Mouse (Mus musculus) MEL (cell line): ENCODE results near the gene Ifitm3. TPM values are rescaled to one million over a fixed set of nuclear protein-coding genes. Genes with fewer than 3 reads are reported as not detected.

Source experiments
- DNase-seq: peaks from one replicate; pipeline ENCODE4 v3.0.0; 2011; ENCODE audit warnings: low read depth, low spot score
- H3K27ac ChIP-seq: 2 replicates; pipeline ENCODE4 v1.5.1; 2012; ENCODE audit warnings: low read depth, mild to moderate bottlenecking, control low read depth, low read length, moderate library complexity; ENCODE audit not compliant: control insufficient read depth
- H3K27me3 ChIP-seq, 2 experiments: fragments of 150-350 bp in 1 of 2; sonication (generic) in 1 of 2; 2 replicates each; pipeline ENCODE4 v1.6.1; 2012; ENCODE audit warnings: low read length in 2 of 2, mild to moderate bottlenecking in 2 of 2, improper control_type of control experiment in 1 of 2, moderate library complexity in 1 of 2; ENCODE audit not compliant: insufficient read depth in 2 of 2, control insufficient read depth in 1 of 2
- H3K36me3 ChIP-seq, 2 experiments: 2 replicates each; pipeline ENCODE4 v1.6.1; 2012 to 2014; ENCODE audit warnings: low read length in 2 of 2, improper control_type of control experiment in 1 of 2, inconsistent platforms in 1 of 2, mild to moderate bottlenecking in 1 of 2; ENCODE audit not compliant: insufficient read depth in 2 of 2, control insufficient read depth in 1 of 2
- H3K4me1 ChIP-seq, 2 experiments: fragments of 150-350 bp in 1 of 2; sonication (generic) in 1 of 2; 2 replicates each; pipeline ENCODE4 v1.6.1; 2012; ENCODE audit warnings: low read length in 2 of 2, improper control_type of control experiment in 1 of 2, mild to moderate bottlenecking in 1 of 2; ENCODE audit not compliant: insufficient read depth in 2 of 2, control insufficient read depth in 1 of 2
- H3K4me3 ChIP-seq, 2 experiments: fragments of 150-350 bp in 1 of 2; sonication (generic) in 1 of 2; 2 replicates each; pipeline ENCODE4 v1.5.1; 2012; ENCODE audit warnings: low read depth in 2 of 2, low read length in 2 of 2, mild to moderate bottlenecking in 2 of 2, moderate library complexity in 2 of 2, control low read depth in 1 of 2, improper control_type of control experiment in 1 of 2; ENCODE audit not compliant: control insufficient read depth in 1 of 2, insufficient read depth in 1 of 2
- H3K79me2 ChIP-seq: 2 replicates; pipeline ENCODE4 v1.6.1; 2012; ENCODE audit warnings: mild to moderate bottlenecking, low read length, moderate library complexity; ENCODE audit not compliant: control insufficient read depth, poor library complexity, insufficient read depth
- H3K9ac ChIP-seq: 2 replicates; pipeline ENCODE4 v1.6.1; 2012; ENCODE audit warnings: low read depth, mild to moderate bottlenecking, control low read depth, low read length, moderate library complexity; ENCODE audit not compliant: control insufficient read depth, poor library complexity, severe bottlenecking
- H3K9me3 ChIP-seq: fragments of 150-350 bp; sonication (generic); replicated peaks from 2 replicates; pipeline ENCODE4 v1.6.1; 2012; ENCODE audit warnings: mild to moderate bottlenecking, low read length, improper control_type of control experiment, moderate library complexity; ENCODE audit not compliant: insufficient read depth
- BHLHE40 ChIP-seq: IDR thresholded peaks from 2 replicates; pipeline ENCODE4 v1.6.1; 2012; ENCODE audit warnings: low read depth, mild to moderate bottlenecking, inconsistent platforms, low read length, improper control_type of control experiment, borderline replicate concordance
- CHD1 ChIP-seq: IDR thresholded peaks from 2 replicates; pipeline ENCODE4 v1.6.1; 2012; ENCODE audit warnings: low read depth, mild to moderate bottlenecking, inconsistent platforms, low read length, improper control_type of control experiment
- CHD2 ChIP-seq: IDR thresholded peaks from 2 replicates; pipeline ENCODE4 v1.6.1; 2011; ENCODE audit warnings: low read length, improper control_type of control experiment
- GABPA ChIP-seq: IDR thresholded peaks from 2 replicates; pipeline ENCODE4 v1.6.1; 2012; ENCODE audit warnings: low read depth, mild to moderate bottlenecking, inconsistent platforms, low read length, improper control_type of control experiment, moderate library complexity
- HCFC1 ChIP-seq: IDR thresholded peaks from 2 replicates; pipeline ENCODE4 v1.6.1; 2012; ENCODE audit warnings: low read depth, mild to moderate bottlenecking, inconsistent platforms, low read length, improper control_type of control experiment, moderate library complexity
- KAT2A ChIP-seq: conservative IDR thresholded peaks from 2 replicates; pipeline ENCODE4 v1.6.1; 2012; ENCODE audit warnings: low read depth, low read length, improper control_type of control experiment, inconsistent platforms
- MAFK ChIP-seq: IDR thresholded peaks from 2 replicates; pipeline ENCODE4 v1.6.1; 2011; ENCODE audit warnings: low read depth, mild to moderate bottlenecking, low read length, improper control_type of control experiment, borderline replicate concordance
- MYB ChIP-seq: IDR thresholded peaks from 2 replicates; pipeline ENCODE4 v1.6.1; 2011; ENCODE audit warnings: mild to moderate bottlenecking, low read depth, low read length, improper control_type of control experiment
- POLR2A ChIP-seq, 2 experiments: IDR thresholded peaks; 2 replicates each; pipeline ENCODE4 v1.6.1; 2011 to 2012; ENCODE audit warnings: low read length in 2 of 2, mild to moderate bottlenecking in 2 of 2, control low read depth in 1 of 2, improper control_type of control experiment in 1 of 2, low read depth in 1 of 2, moderate library complexity in 1 of 2; ENCODE audit not compliant: control insufficient read depth in 1 of 2, insufficient read depth in 1 of 2, poor library complexity in 1 of 2
- SIN3A ChIP-seq: IDR thresholded peaks from 2 replicates; pipeline ENCODE4 v1.6.1; 2012; ENCODE audit warnings: low read length, improper control_type of control experiment, inconsistent platforms
- SMC3 ChIP-seq: IDR thresholded peaks from 2 replicates; pipeline ENCODE4 v1.6.1; 2011; ENCODE audit warnings: low read depth, low read length, improper control_type of control experiment
- TBP ChIP-seq: IDR thresholded peaks from 2 replicates; pipeline ENCODE4 v1.8.0; 2011; ENCODE audit warnings: low read depth, low read length, improper control_type of control experiment
- USF2 ChIP-seq, 2 experiments: IDR thresholded peaks; 2 replicates each; pipeline ENCODE4 v1.6.1; 2011 to 2012; ENCODE audit warnings: improper control_type of control experiment in 2 of 2, low read length in 2 of 2, borderline replicate concordance in 1 of 2, inconsistent platforms in 1 of 2, low read depth in 1 of 2, mild to moderate bottlenecking in 1 of 2; ENCODE audit not compliant: insufficient read depth in 1 of 2
- polyA plus RNA-seq, 2 experiments: library from polyadenylated mRNA; stranded (reverse) in 1 of 2; unstranded in 1 of 2; fragments of >175 nt in 1 of 2; fragments of >200 nt in 1 of 2; gene quantifications; 2 replicates each; pipeline versions ENCODE4 v1.2.1 to v1.2.4; 2012; ENCODE audit warnings: low replicate concordance in 2 of 2, low read depth in 1 of 2; ENCODE audit not compliant: insufficient read length in 2 of 2, insufficient read depth in 1 of 2, missing spikeins in 1 of 2
- total RNA-seq: library from RNA; depleted of rRNA; stranded (reverse); fragments of 300-350 nt; gene quantifications from 2 replicates; pipeline ENCODE4 v1.2.3, GENCODE M21; 2012

Ifitm3 gene
- total and polyA plus RNA-seq, 3 experiments: 6.4 to 12.8 TPM; not detected in 1

GRCm38 (mm10) chr7:141026740-141027098, 16.1 kb upstream of the Ifitm3 start:
- H3K9me3 ChIP-seq: no peaks in the 10 kb centered on the region
- TF ChIP-seq BHLHE40: no peak
- TF ChIP-seq CHD2: no peak
- TF ChIP-seq CHD1: no peak
- no peak for TF ChIP-seq MAFK
- TF ChIP-seq MYB: no peak
- no peak for TF ChIP-seq KAT2A
- no peak for TF ChIP-seq GABPA
- H3K4me3 ChIP-seq: no peak overlapping the region
- no peaks in the 10 kb centered on the region for H3K4me1 ChIP-seq
- H3K9ac ChIP-seq: no peak overlapping the region
- H3K36me3 ChIP-seq: no peaks in the 10 kb centered on the region
- H3K27me3 ChIP-seq: peaks cover 4 to 7% of the 10 kb centered on the region in 2 experiments
- no peaks in the 10 kb centered on the region for H3K79me2 ChIP-seq
- no peak overlapping the region for H3K27ac ChIP-seq
- DNase-seq: no peak

- H3K9ac ChIP-seq: no peak overlapping the region
- H3K4me1 ChIP-seq: no peaks in the 10 kb centered on the region
- H3K27ac ChIP-seq: no peak overlapping the region
- H3K36me3 ChIP-seq: no peaks in the 10 kb centered on the region
- H3K9me3 ChIP-seq: no peaks in the 10 kb centered on the region
- no peak overlapping the region for H3K4me3 ChIP-seq
- TF ChIP-seq CHD2 (no peak), SMC3 (no peak), GABPA (no peak), TBP (no peak), SIN3A (no peak), POLR2A (IDR thresholded peaks at IDR 0.05; ENCODE audit: control insufficient read depth in 1 of 2, insufficient read depth in 1 of 2, low read depth in 1 of 2, low read length in 2 of 2, poor library complexity in 1 of 2) (no peak), USF2 (IDR thresholded peaks at IDR 0.05; ENCODE audit: borderline replicate concordance in 1 of 2, insufficient read depth in 1 of 2, low read depth in 1 of 2, low read length in 2 of 2) (no peak)
- TF ChIP-seq, all 39 proteins: peak for 0
- DNase-seq: no peak
- H3K27me3 ChIP-seq: peaks cover 3 to 4% of the 10 kb centered on the region in 2 experiments; a peak in 3 of 4 replicates
- no peaks in the 10 kb centered on the region for H3K79me2 ChIP-seq
Measured at GRCm38 (mm10) chr7:141026097-141026739, 15.6 kb upstream of the Ifitm3 start.

- no peak for TF ChIP-seq CHD1
- 0 out of 2 replicates have a peak, but pooled peaks have one; percentile 36 for TF ChIP-seq HCFC1
- TF ChIP-seq, all 39 proteins: peak for 1
- no peaks in the 10 kb centered on the region for H3K79me2 ChIP-seq
- H3K36me3 ChIP-seq: no peaks in the 10 kb centered on the region
- no peak overlapping the region for H3K27ac ChIP-seq
- no peaks in the 10 kb centered on the region for H3K4me1 ChIP-seq
- DNase-seq: no peak
- no peaks in the 10 kb centered on the region for H3K9me3 ChIP-seq
- H3K4me3 ChIP-seq: no peak overlapping the region
- H3K27me3 ChIP-seq: peaks cover 3 to 4% of the 10 kb centered on the region in 2 experiments; a peak in 3 of 4 replicates
- no peak overlapping the region for H3K9ac ChIP-seq
Measured at GRCm38 (mm10) chr7:141024865-141025838, 14.6 kb upstream of the Ifitm3 start.
